In genomic region chr2:155562209-155562608, GRCm38 (mm10) we compare ENCODE assay signal across 28 mouse cellular contexts. TPM values are rescaled to one million over a fixed set of nuclear protein-coding genes. Genes with fewer than 3 reads are reported as not detected.
DNase-seq lines count a peak whose midpoint lies in the region; ATAC-seq and TF ChIP-seq lines count a peak whose summit lies in the region.
"Had no signal": no experiment of that assay in that cellular context is flagged by ENCODE, and none has a peak within 500 bp of the region (broad histone marks: within the 10 kb centered on the region; RNA-seq: fewer than 3 reads in every experiment).

No protein-coding gene starts in this region.

- no peaks in the 10 kb centered on the region for H3K9me3 ChIP-seq in liver, postnatal 0 days (ENCODE audit: low read length)
- no peaks in the 10 kb centered on the region for H3K9me3 ChIP-seq in liver, embryonic 12.5 days (replicated peaks)
- H3K9me3 ChIP-seq: embryonic facial prominence, embryonic 13.5 days; embryonic facial prominence, embryonic 15.5 days; forebrain, embryonic 10.5 days; forebrain, embryonic 12.5 days had no signal

- H3K9ac ChIP-seq in liver, postnatal 0 days (replicated peaks) = no peak overlapping the region
- no peak overlapping the region for H3K9ac ChIP-seq in liver, embryonic 12.5 days
- H3K9ac ChIP-seq: embryonic facial prominence, embryonic 13.5 days; embryonic facial prominence, embryonic 15.5 days; forebrain, embryonic 12.5 days had no signal

- H3K4me2 ChIP-seq in liver, postnatal 0 days (ENCODE audit: low read depth, low read length) = no peak overlapping the region
- H3K4me2 ChIP-seq in liver, embryonic 12.5 days = no peak overlapping the region
- H3K4me2 ChIP-seq: embryonic facial prominence, embryonic 13.5 days; embryonic facial prominence, embryonic 15.5 days; forebrain, embryonic 12.5 days had no signal

- peaks cover 20% of the 10 kb centered on the region for H3K36me3 ChIP-seq in liver, postnatal 0 days (replicated peaks; ENCODE audit: insufficient read depth, low read length)
- peaks cover 85% of the 10 kb centered on the region for H3K36me3 ChIP-seq in liver, embryonic 12.5 days

- TF ChIP-seq CTCF in layer of hippocampus, adult 2 months (conservative IDR thresholded peaks at IDR 0.05) = no peak
- TF ChIP-seq CTCF in liver, postnatal 0 days (IDR thresholded peaks at IDR 0.05; ENCODE audit: low read depth) = no peak

- peak overlapping the region; percentile 55; the same call in 1 of the 2 replicates for H3K27ac ChIP-seq in layer of hippocampus, adult 2 months
- H3K27ac ChIP-seq in liver, postnatal 0 days (ENCODE audit: low read depth) = no peak overlapping the region
- no peak overlapping the region for H3K27ac ChIP-seq in liver, embryonic 12.5 days
- H3K27ac ChIP-seq: embryonic facial prominence, embryonic 13.5 days; embryonic facial prominence, embryonic 15.5 days; forebrain, embryonic 10.5 days; forebrain, embryonic 12.5 days had no signal

- H3K4me1 ChIP-seq in liver, postnatal 0 days (ENCODE audit: insufficient read depth) = no peaks in the 10 kb centered on the region
- H3K4me1 ChIP-seq in liver, embryonic 12.5 days = peaks cover 12% of the 10 kb centered on the region
- H3K4me1 ChIP-seq: embryonic facial prominence, embryonic 13.5 days; embryonic facial prominence, embryonic 15.5 days; forebrain, embryonic 10.5 days; forebrain, embryonic 12.5 days had no signal

- no peak for ATAC-seq in liver, postnatal 0 days
- no peak for ATAC-seq in liver, embryonic 12.5 days
- ATAC-seq in megakaryocyte-erythroid progenitor cell, adult 5-6 weeks (replicated peaks; ENCODE audit: low FRiP score, low TSS enrichment, poor library complexity, severe bottlenecking) = peak; percentile 68
- ATAC-seq: CD4-positive, CD25-positive, alpha-beta regulatory T cell, adult 4 months; forebrain, embryonic 14.5 days; forebrain, embryonic 16.5 days had no signal

- H3K27me3 ChIP-seq in liver, postnatal 0 days (ENCODE audit: insufficient read depth, low read length) = no peaks in the 10 kb centered on the region
- H3K27me3 ChIP-seq in liver, embryonic 12.5 days (replicated peaks) = no peaks in the 10 kb centered on the region
- H3K27me3 ChIP-seq: CH12.LX; embryonic facial prominence, embryonic 13.5 days; embryonic facial prominence, embryonic 15.5 days; forebrain, embryonic 12.5 days had no signal

- DNase-seq in layer of hippocampus, adult 2 months (ENCODE audit: low spot score in 2 of 2) = no peak
- no peak for DNase-seq in layer of hippocampus, postnatal 36 days
- DNase-seq in liver, postnatal 0 days = no peak
- DNase-seq in heart, adult 11 months = no peak
- DNase-seq: adrenal gland, adult 2 months; adrenal gland, postnatal 10 days; adrenal gland, postnatal 25 days; B cell, adult 2 months; cerebellum, adult 11 months; cerebellum, adult 18-20 months; cerebellum, adult 8-10 months; cerebellum, adult 9-11 months; cerebellum, postnatal 14 days; cerebellum, postnatal 36 days; embryo, embryonic 11 days had no signal

- no peak overlapping the region for H3K4me3 ChIP-seq in layer of hippocampus, adult 2 months
- no peak overlapping the region for H3K4me3 ChIP-seq in liver, postnatal 0 days (ENCODE audit: low read depth, low read length)
- no peak overlapping the region for H3K4me3 ChIP-seq in liver, embryonic 12.5 days
- H3K4me3 ChIP-seq: embryonic facial prominence, embryonic 13.5 days; embryonic facial prominence, embryonic 15.5 days; erythroblast, embryonic 14.5 days; forebrain, embryonic 10.5 days; forebrain, embryonic 12.5 days had no signal

- TF ChIP-seq EP300 in liver, postnatal 0 days (IDR thresholded peaks at IDR 0.05; ENCODE audit: low read depth) = peak; percentile 29; the same call in 1 of the 2 replicates

- 32% methylated on average over 1 of the region's 1 CpGs for WGBS in liver, postnatal 0 days (ENCODE audit: insufficient replicate concordance)
- WGBS in liver, embryonic 12.5 days (ENCODE audit: insufficient replicate concordance) = 45% methylated on average over 1 of the region's 1 CpGs

RNA-seq across cellular contexts. Expression of gene Gss, which starts 30.4 kb away (rescaled TPM):
- 10 to 100 TPM; 25.6 to 26.2 TPM for total RNA-seq in layer of hippocampus, adult 2 months (2021)
- 10 to 100 TPM; 24.7 to 26.9 TPM for total RNA-seq in layer of hippocampus, postnatal 36 days (2021)
- polyA plus RNA-seq in liver, postnatal 0 days (2015; fragmentation: Nextera tagmentation; extraction: Ambion mirVana) = 48.9 and 49.3 TPM in 2 replicates
- polyA plus RNA-seq in liver, embryonic 12.5 days (2016; fragmentation: Nextera tagmentation; extraction: Ambion mirVana) = 64.0 and 64.1 TPM in 2 replicates
- 20.2 and 27.0 TPM in 2 replicates for total RNA-seq in megakaryocyte-erythroid progenitor cell, adult 5-6 weeks (2014; fragmentation: Nextera tagmentation)
- 18.9 and 23.2 TPM in 2 replicates for total RNA-seq in megakaryocyte-erythroid progenitor cell, adult 5-6 weeks (2017)

RNA-seq across cellular contexts. Expression of gene Ggt7, which starts 44.2 kb away (rescaled TPM):
- 100 to 1,000 TPM; 114 to 124 TPM for total RNA-seq in layer of hippocampus, adult 2 months (2021)
- 100 to 1,000 TPM; 108 to 111 TPM for total RNA-seq in layer of hippocampus, postnatal 36 days (2021)
- 0.22 and 0.25 TPM in 2 replicates for polyA plus RNA-seq in liver, postnatal 0 days (2015; fragmentation: Nextera tagmentation; extraction: Ambion mirVana)
- 0.54 and 0.86 TPM in 2 replicates for polyA plus RNA-seq in liver, embryonic 12.5 days (2016; fragmentation: Nextera tagmentation; extraction: Ambion mirVana)
- total RNA-seq in megakaryocyte-erythroid progenitor cell, adult 5-6 weeks (2014; fragmentation: Nextera tagmentation) = not detected in 2 replicates
- not detected in 2 replicates for total RNA-seq in megakaryocyte-erythroid progenitor cell, adult 5-6 weeks (2017)
- total RNA-seq: common myeloid progenitor, adult 5-6 weeks; G1E had no signal
- polyA plus RNA-seq: erythroblast, embryonic 14.5 days; G1E had no signal

RNA-seq across cellular contexts. Expression of gene Acss2, which starts 44.5 kb away (rescaled TPM):
- 10 to 100 TPM; 62.6 to 70.8 TPM for total RNA-seq in layer of hippocampus, adult 2 months (2021)
- total RNA-seq in layer of hippocampus, postnatal 36 days (2021) = 10 to 100 TPM; 64.8 to 67.6 TPM
- 7.5 and 8.2 TPM in 2 replicates for polyA plus RNA-seq in liver, postnatal 0 days (2015; fragmentation: Nextera tagmentation; extraction: Ambion mirVana)
- 25.1 and 27.1 TPM in 2 replicates for polyA plus RNA-seq in liver, embryonic 12.5 days (2016; fragmentation: Nextera tagmentation; extraction: Ambion mirVana)
- 33.7 and 36.7 TPM in 2 replicates for total RNA-seq in megakaryocyte-erythroid progenitor cell, adult 5-6 weeks (2014; fragmentation: Nextera tagmentation)
- total RNA-seq in megakaryocyte-erythroid progenitor cell, adult 5-6 weeks (2017) = 27.4 and 37.7 TPM in 2 replicates

RNA-seq across cellular contexts. Expression of gene Myh7b, which starts 48.8 kb away (rescaled TPM):
- total RNA-seq in layer of hippocampus, adult 2 months (2021) = 1 to 10 TPM; 5.5 to 5.6 TPM
- total RNA-seq in layer of hippocampus, postnatal 36 days (2021) = 1 to 10 TPM; 3.3 to 5.3 TPM
- polyA plus RNA-seq in liver, postnatal 0 days (2015; fragmentation: Nextera tagmentation; extraction: Ambion mirVana) = 0.15 and 0.38 TPM in 2 replicates
- 6.0 TPM in 2 replicates for polyA plus RNA-seq in liver, embryonic 12.5 days (2016; fragmentation: Nextera tagmentation; extraction: Ambion mirVana)
- total RNA-seq in megakaryocyte-erythroid progenitor cell, adult 5-6 weeks (2014; fragmentation: Nextera tagmentation) = not detected in 2 replicates
- total RNA-seq in megakaryocyte-erythroid progenitor cell, adult 5-6 weeks (2017) = not detected in 2 replicates
- total RNA-seq: common myeloid progenitor, adult 5-6 weeks had no signal
- polyA plus RNA-seq: CD4-positive, CD25-positive, alpha-beta regulatory T cell, adult 4 months had no signal

Comparison
In these comparisons a context has a peak if more than half of its experiments do, and no peak if none do; other contexts are left out.
1. RNA of gene Ggt7, which starts 44.2 kb away (total RNA-seq): 114 to 124 TPM in layer of hippocampus, adult 2 months and 108 to 111 TPM in layer of hippocampus, postnatal 36 days; not detected in megakaryocyte-erythroid progenitor cell, adult 5-6 weeks; every median in the first group is over 100 times any median in the second.